Mouse (Mus musculus): ENCODE measurements around the gene Plekhh3.
"Not testable (repeated sequence)": the region's sequence is repeated elsewhere in the genome, so short reads cannot be mapped to it uniquely, and the experiment has no call there.

Gene Plekhh3

DNA sequence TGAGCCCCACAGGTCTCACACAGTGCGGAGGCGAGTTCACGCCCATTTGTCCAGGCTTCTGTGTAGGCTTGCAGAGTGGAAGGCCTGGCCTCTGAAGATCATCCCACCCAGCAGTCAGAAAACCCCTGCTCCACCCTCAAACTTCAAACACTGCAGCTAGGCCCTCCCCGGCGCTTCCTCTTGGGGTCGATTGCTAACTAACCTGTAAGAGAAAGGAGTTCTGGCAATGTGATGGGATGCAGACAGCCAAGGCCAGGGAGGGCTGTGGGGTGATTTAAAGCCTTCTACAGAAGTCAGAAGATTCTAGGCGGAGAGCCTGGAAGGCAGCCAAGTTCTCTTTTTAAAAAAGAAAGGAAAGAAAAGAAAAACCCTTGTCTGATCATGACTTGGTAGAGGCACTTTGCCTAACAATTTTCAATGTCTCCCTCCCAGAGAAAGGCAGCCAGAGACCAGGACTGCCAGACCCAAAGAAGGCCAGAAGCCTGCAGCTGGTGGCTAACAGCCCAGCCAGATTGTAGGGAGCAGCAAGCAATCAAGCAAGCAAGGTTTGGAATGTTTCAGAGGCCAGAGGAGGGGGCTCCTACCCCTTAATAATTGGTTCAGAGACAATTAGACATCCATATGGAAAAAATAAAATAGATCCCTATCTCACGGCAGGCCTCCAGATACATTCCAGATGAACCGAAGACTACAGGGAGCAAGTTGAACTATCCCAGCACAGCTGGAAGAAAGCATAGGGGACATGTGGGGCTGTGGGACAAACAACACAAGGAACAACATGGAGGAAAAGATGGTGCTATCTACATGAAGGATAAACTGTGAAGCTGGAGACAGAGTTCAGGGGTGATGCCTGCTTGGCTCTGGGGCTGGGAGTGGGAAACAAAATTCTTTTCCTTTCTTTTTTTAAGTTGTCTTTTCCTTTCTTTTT is 21.7 kb downstream of the Plekhh3 start:
- DNase-seq, result no peak

- DNase-seq, result no peak
Measured at GRCm38 (mm10) chr11:101148751-101149150, 22.4 kb downstream of the Plekhh3 start.

GRCm38 (mm10) chr11:101146377-101146776 is 24.8 kb downstream of the Plekhh3 start:
- DNase-seq, result no peak

- DNase-seq, result peak in 1 of 2 experiments; percentile 55
Measured at GRCm38 (mm10) chr11:101143338-101144225, 27.6 kb downstream of the Plekhh3 start.

- no peak for DNase-seq
Measured at GRCm38 (mm10) chr11:101142215-101142967, 28.8 kb downstream of the Plekhh3 start.

- no peak for DNase-seq
Measured at GRCm38 (mm10) chr11:101141088-101141487, 30.1 kb downstream of the Plekhh3 start.

DNA sequence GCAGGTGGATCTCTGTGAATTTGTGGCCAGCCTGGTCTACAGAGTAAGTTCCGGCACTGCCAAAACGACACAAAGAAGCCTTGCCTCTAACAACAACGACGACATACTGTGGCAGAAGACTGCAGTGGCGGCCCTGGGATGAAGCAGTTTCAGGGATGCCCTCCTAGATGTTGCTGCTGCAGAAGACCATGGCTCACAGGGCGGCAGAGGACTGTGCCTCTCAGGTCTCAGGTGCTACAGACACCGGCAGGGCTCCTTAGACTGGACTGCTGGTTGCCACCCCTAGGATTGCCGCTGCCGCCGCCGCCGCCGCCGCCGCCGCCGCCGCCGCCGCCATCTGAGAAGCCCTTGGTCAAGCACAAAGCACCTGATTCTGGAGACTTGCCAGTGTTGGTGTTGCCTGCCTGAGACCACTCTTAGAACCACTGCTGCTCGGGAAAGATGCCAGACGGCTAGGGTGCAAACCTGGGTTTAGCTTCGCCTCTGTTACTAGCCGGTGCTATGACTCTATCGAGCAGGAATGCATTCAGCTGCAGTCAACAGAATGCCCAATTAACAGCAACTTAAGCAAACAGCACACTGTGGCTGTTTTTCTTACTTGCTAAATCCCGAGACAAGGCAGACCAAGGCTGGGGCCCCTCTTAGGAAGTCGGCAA is 30.9 kb downstream of the Plekhh3 start:
- no peak for DNase-seq

DNA sequence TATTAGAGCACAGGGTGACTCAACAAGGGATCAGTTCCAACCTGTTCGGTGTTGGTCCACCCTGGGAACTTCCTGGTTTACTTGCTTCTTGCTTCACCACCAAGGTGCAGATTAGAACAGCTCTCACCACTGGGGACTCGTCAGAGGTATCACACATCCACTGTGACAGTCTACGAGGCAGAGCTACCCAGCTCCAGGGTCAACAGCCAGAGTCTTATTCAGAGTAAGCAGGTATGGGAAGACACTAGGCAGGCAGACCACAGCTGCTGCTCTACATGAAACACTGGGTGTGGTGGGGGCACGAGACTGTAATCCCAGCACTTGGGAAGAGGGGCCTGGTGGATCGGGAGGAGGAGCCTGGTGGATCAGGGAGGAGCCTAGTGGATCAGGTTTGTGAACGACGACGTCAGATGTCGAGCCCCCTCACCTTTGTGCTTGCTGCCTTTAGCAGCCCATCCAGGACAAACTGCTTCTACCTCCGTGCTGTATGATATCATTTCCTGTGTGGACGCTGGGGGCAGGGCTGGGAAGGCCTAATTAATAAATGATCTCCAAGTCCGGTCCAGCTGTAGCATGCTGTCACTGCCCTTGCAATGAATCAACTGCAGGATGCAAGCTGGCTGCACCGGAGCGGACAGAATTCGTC is 32.5 kb downstream of the Plekhh3 start:
- peak; percentile 76 to 80 for DNase-seq

- no peak for DNase-seq
Measured at GRCm38 (mm10) chr11:101137000-101137399, 34.2 kb downstream of the Plekhh3 start.

GRCm38 (mm10) chr11:101134217-101134865 is 36.8 kb downstream of the Plekhh3 start:
- no peak for DNase-seq

- DNase-seq, result peak in 1 of 2 experiments; percentile 66
Measured at GRCm38 (mm10) chr11:101133037-101133436, 38.1 kb downstream of the Plekhh3 start.

DNA sequence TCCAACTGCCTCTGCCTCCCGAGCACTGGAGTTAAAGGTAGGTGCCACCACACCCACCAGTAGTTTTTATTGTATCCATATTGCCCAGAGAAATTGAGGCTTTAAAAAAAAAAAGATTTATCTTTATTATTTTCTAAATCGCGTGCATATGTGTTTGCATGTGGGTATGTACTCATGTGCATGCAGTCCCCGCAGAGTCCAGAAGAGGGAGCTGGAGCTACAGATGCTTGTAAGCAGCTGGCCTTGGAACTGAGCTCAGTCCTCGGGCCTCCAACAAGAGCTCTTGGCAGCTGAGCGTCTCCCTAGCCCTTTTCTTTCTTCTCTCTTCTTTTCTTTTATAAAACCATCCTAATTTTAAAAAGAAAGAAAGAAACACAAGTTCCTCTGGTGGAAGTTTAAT is 39.5 kb downstream of the Plekhh3 start:
- peak in 1 of 2 experiments; percentile 66 for DNase-seq

- no peak for DNase-seq
Measured at GRCm38 (mm10) chr11:101131187-101131586, 40.0 kb downstream of the Plekhh3 start.

- DNase-seq, result peak in 1 of 2 experiments; percentile 10
Measured at GRCm38 (mm10) chr11:101130056-101130756, 40.9 kb downstream of the Plekhh3 start.

DNA sequence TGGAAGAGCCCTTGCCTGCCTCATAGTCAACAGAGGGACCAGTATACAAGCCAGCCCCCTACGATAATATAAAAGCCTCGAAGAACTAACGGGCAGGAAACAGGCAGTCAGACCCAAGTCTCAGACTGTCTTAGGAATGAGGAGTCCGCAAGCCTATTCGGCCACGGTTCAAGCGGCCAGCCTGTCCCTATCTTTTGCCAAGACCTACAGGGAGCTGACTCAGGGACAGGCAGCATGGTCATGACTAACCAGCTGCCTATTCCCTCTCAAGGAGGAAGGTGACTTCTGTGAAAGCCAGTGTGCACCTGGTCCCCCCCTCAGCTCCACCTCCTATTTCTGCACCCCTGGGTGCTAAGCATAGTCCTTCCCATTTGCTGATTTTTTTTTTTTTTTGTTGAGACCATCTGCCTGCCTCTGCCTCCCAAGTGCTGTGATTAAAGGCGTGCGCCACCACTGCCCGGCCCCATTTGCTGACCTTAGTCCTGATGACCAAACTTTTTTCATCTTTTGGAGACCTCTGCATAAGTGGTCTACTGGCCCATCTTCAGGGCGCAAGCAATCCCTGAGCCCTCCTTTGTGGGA is 42.1 kb downstream of the Plekhh3 start:
- DNase-seq, result no peak

DNA sequence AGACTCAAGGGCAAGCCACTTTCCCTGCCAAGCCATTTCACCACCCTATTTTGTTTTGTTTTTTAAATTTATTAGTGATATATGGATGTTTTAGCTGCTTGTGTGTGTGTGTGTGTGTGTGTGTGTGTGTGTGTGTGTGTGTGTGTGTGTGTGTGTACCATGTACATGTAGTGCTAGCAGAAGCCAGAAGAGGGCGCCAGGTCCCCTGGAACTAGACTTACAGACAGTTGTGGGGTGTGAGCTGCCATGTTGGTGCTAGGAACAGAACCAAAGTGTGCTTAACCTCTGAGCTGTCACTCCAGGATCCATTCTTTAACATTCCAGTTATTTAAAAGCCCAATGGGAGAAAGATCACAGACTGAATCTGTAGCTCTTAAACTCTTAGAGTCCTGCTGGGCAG is 44.1 kb downstream of the Plekhh3 start:
- DNase-seq, result peak in 1 of 2 experiments; percentile 47

DNA sequence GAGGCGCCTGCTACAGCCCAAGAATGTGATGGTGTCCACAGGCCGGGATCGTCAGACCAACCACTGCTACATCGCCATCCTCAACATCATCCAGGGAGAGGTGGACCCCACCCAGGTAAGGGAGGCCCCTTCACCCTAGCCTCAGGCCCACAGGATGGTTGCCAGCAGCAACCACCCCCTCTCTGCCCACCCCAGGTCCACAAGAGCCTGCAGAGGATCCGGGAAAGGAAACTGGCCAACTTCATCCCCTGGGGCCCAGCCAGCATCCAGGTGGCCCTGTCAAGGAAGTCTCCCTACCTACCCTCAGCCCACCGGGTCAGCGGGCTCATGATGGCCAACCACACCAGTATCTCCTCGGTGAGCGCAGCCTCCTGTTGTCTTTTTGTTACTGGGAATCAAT is 46.1 kb downstream of the Plekhh3 start:
- not testable (repeated sequence) for DNase-seq

DNA sequence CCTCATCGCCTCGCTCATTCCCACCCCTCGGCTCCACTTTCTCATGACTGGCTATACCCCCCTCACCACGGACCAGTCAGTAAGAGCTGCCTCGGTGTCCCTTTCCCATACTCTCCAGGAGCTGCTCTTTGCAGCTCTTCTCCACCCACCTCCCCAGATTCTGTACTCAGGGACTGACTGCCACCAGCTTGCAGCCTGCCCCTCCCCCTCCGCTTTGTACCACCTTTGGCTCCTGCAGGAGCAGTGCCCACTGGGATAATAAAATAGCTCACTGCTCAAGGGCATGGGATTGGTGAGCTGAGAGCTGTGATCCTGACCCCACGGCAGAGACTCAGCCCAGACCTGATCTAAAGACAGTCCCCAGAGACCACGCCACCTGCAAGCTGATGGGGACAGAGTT is 46.7 kb downstream of the Plekhh3 start:
- DNase-seq, result not testable (repeated sequence)

GRCm38 (mm10) chr11:101120545-101121188 is 50.5 kb downstream of the Plekhh3 start:
- peak in 1 of 2 experiments; percentile 25 for DNase-seq

Measured in kidney, postnatal 36 days (tissue).